Mouse (Mus musculus) embryonic fibroblast, embryonic 13.5 days (primary cell): Measurements from ENCODE around the gene Gpd1.

ENCODE experiments used
- CTCF ChIP-seq: IDR thresholded peaks from 2 replicates; pipeline ENCODE4 v1.5.1; 2011; ENCODE audit warnings: mild to moderate bottlenecking, control low read depth, low read length, moderate library complexity, borderline replicate concordance; ENCODE audit not compliant: insufficient read depth
- POLR2A ChIP-seq: IDR thresholded peaks from 2 replicates; pipeline ENCODE4 v1.6.1; 2011; ENCODE audit warnings: low read depth, mild to moderate bottlenecking, control low read depth, low read length, moderate library complexity

DNA sequence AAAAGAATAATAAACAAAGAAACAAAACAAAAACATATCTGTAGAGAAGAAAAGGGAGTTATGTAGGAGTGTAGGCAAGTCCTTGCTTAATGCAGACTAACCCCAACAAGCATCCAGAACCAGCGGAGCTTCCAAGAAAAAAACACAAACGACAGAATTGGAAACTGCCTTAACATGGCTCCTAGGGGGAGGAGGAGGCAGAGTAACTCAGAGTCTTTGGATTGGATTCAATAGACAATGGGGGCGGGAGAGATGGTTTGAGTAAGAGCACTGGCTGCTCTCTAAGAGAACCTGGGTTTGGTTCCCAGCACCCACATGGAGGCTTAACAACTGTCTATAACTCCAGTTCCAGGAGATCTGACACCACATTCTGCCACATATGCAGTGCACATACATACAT is 14.4 kb downstream of the Gpd1 start:
- TF ChIP-seq CTCF (no peak), POLR2A (no peak)
